Mouse (Mus musculus) ES-Bruce4 (cell line): ENCODE measurements around the gene Dlg4.

Experiments used
- CTCF ChIP-seq: IDR thresholded peaks from one replicate; pipeline ENCODE4 v1.8.1; 2011; ENCODE audit warnings: low read depth, low read length
- EP300 ChIP-seq: IDR thresholded peaks from 2 replicates; pipeline ENCODE4 v1.6.1; 2011; ENCODE audit warnings: low read depth, low read length; ENCODE audit not compliant: insufficient read depth
- POLR2A ChIP-seq: IDR thresholded peaks from one replicate; pipeline ENCODE4 v1.8.1; 2011; ENCODE audit warnings: low read length; ENCODE audit not compliant: insufficient read depth

- TF ChIP-seq CTCF (no peak), EP300 (no peak), POLR2A (no peak)
Observed at GRCm38 (mm10) chr11:69982877-69983276, 33.9 kb upstream of the Dlg4 start.
